Mouse (Mus musculus): ENCODE results near the gene Atl1. TPM values are rescaled to one million over a fixed set of nuclear protein-coding genes. Genes with fewer than 3 reads are reported as not detected.

The Atl1 gene
- polyA plus RNA-seq, 1 experiment from 2014 or later, result 7.5 TPM

DNA sequence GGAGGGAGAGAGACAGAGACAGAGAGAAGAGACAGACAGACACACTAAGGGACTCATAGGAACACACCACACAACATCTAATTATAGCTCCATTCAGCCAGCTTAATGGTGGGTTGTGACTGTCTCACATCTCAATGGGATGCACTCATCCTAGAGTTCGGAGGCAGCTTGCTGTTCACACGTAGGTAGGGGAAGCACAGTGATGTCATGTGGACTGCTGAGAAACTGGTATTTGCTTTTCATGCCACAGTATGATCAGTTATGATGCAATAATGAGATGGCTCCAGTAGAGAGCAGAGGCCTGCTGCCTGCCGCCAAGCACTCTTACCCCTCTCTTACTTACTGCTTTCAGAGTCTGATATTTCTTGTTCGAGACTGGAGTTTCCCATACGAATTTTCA is 53.4 kb downstream of the Atl1 start:
- ATAC-seq (ENCODE audit: extremely low read depth, insufficient number of reproducible peaks, low FRiP score, low TSS enrichment), result no peak
- no peak overlapping the region for H3K4me2 ChIP-seq
- H3K27me3 ChIP-seq (replicated peaks), result no peaks in the 10 kb centered on the region
- WGBS, result 91% methylated on average over 5 of the region's 5 CpGs
- H3K4me1 ChIP-seq, result peaks cover 12% of the 10 kb centered on the region; the same call in 1 of the 2 replicates
- no peak overlapping the region for H3K27ac ChIP-seq (replicated peaks)
- no peak overlapping the region for H3K4me3 ChIP-seq
- no peak overlapping the region for H3K9ac ChIP-seq
- H3K9me3 ChIP-seq, result no peaks in the 10 kb centered on the region
- no peaks in the 10 kb centered on the region; the same call in 1 of the 2 replicates for H3K36me3 ChIP-seq

- ATAC-seq (ENCODE audit: extremely low read depth, insufficient number of reproducible peaks, low FRiP score, low TSS enrichment), result no peak
- Histone ChIP-seq H3K27ac (replicated peaks) (no peak overlapping the region), H3K36me3 (peaks cover 3% of the 10 kb centered on the region; the same call in 1 of the 2 replicates), H3K4me3 (no peak overlapping the region), H3K4me2 (no peak overlapping the region), H3K4me1 (peaks cover 4% of the 10 kb centered on the region; the same call in 1 of the 2 replicates), H3K9me3 (no peaks in the 10 kb centered on the region), H3K27me3 (replicated peaks) (no peaks in the 10 kb centered on the region), H3K9ac (0 out of 2 replicates have a peak overlapping the region, but pooled peaks have one; percentile 8)
- WGBS, result 53% methylated on average over 3 of the region's 3 CpGs
Measured at GRCm38 (mm10) chr12:69947502-69947901, 55.1 kb downstream of the Atl1 start.

DNA sequence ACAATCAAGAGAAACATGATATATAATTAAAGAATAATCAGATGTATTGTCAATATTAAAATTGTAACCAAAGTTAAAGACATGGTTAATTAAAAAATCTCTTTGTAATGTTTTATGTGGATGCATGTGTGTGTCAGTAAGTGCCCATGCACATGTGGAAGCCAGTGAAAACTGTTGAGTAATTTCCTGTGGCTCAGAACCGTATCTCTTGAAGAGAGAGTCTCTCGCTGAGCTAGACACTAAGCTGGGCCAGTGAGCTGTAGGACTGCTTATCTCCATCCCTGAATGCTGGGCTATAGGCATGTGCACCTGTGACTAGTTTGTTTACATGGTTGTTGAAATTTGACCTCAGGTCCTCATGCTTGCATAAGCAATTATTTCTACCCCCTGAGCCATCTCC is 65.0 kb downstream of the Atl1 start:
- Histone ChIP-seq H3K27ac (replicated peaks) (no peak overlapping the region), H3K27me3 (replicated peaks) (no peaks in the 10 kb centered on the region), H3K4me3 (no peak overlapping the region), H3K36me3 (peaks cover 57% of the 10 kb centered on the region), H3K9ac (no peak overlapping the region), H3K4me1 (no peaks in the 10 kb centered on the region), H3K4me2 (no peak overlapping the region), H3K9me3 (no peaks in the 10 kb centered on the region)
- WGBS, result 81% methylated on average over 2 of the region's 2 CpGs
- ATAC-seq (ENCODE audit: extremely low read depth, insufficient number of reproducible peaks, low FRiP score, low TSS enrichment), result no peak

GRCm38 (mm10) chr12:69962468-69962867 is 70.1 kb downstream of the Atl1 start:
- WGBS, result 61% methylated on average over 4 of the region's 4 CpGs
- H3K36me3 ChIP-seq, result peaks cover 79% of the 10 kb centered on the region
- peaks cover 16% of the 10 kb centered on the region for H3K4me1 ChIP-seq
- H3K4me3 ChIP-seq, result no peak overlapping the region
- H3K27me3 ChIP-seq (replicated peaks), result no peaks in the 10 kb centered on the region
- no peak overlapping the region for H3K4me2 ChIP-seq
- H3K9me3 ChIP-seq, result no peaks in the 10 kb centered on the region
- no peak overlapping the region for H3K9ac ChIP-seq
- H3K27ac ChIP-seq (replicated peaks), result no peak overlapping the region
- ATAC-seq (ENCODE audit: extremely low read depth, insufficient number of reproducible peaks, low FRiP score, low TSS enrichment), result no peak

DNA sequence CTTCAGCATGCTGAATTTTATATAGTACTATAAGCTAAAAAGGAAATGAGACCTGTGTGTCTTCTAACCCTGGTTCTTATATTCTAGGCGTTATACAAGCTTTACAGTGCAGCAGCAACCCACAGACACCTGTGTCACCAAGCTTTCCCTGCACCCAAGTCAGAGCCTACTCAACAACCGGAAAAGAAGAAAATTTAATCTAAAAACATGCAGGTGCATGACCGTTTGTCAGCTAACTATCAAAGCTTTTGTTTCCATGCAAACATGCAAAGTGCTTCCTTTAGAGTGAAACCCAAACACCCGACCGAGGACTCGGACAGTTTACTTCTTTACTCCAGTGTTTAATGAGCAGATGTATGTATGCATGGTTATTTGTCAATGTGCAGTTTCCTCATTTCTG is 70.7 kb downstream of the Atl1 start:
- Histone ChIP-seq H3K9ac (no peak overlapping the region), H3K9me3 (no peaks in the 10 kb centered on the region), H3K4me2 (no peak overlapping the region), H3K4me3 (no peak overlapping the region), H3K36me3 (peaks cover 81% of the 10 kb centered on the region), H3K27ac (replicated peaks) (no peak overlapping the region), H3K4me1 (peaks cover 18% of the 10 kb centered on the region), H3K27me3 (replicated peaks) (no peaks in the 10 kb centered on the region)
- WGBS, result 90% methylated on average over 6 of the region's 6 CpGs
- no peak for ATAC-seq (ENCODE audit: extremely low read depth, insufficient number of reproducible peaks, low FRiP score, low TSS enrichment)

- ATAC-seq (ENCODE audit: extremely low read depth, insufficient number of reproducible peaks, low FRiP score, low TSS enrichment), result no peak
- Histone ChIP-seq H3K4me1 (peaks cover 27% of the 10 kb centered on the region), H3K9me3 (no peaks in the 10 kb centered on the region), H3K4me3 (no peak overlapping the region), H3K9ac (no peak overlapping the region), H3K36me3 (peaks cover 88% of the 10 kb centered on the region), H3K27ac (replicated peaks) (0 out of 2 replicates have a peak overlapping the region, but pooled peaks have one; percentile 4), H3K4me2 (no peak overlapping the region), H3K27me3 (replicated peaks) (no peaks in the 10 kb centered on the region)
- 75% methylated on average over 3 of the region's 3 CpGs for WGBS
Measured at GRCm38 (mm10) chr12:69965644-69966043, 73.2 kb downstream of the Atl1 start.

DNA sequence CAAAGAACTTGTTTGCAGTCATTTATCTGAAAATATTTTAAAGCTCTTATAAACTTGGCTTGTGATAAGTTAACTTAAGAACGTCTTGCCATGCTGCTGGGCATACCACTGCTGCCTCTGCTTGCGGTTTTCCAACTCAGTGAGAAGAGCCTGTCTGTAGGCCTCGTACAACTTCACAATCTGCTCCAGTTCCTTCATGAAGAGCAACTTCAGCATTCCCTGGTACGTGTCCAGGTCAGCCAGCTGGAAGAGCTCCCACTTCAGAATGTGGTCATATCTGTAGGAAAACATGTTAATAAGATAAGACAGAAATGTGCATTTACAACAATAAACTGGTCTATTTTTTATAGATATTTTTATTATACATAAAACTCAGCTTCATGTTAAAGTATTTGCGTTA is 73.7 kb downstream of the Atl1 start:
- Histone ChIP-seq H3K4me2 (no peak overlapping the region), H3K27ac (replicated peaks) (peak overlapping the region; percentile 68), H3K27me3 (replicated peaks) (no peaks in the 10 kb centered on the region), H3K36me3 (peaks cover 89% of the 10 kb centered on the region), H3K4me1 (peaks cover 28% of the 10 kb centered on the region), H3K4me3 (no peak overlapping the region), H3K9ac (no peak overlapping the region), H3K9me3 (no peaks in the 10 kb centered on the region)
- whole genome bisulfite sequencing, result 38% methylated on average over 5 of the region's 5 CpGs
- ATAC-seq (ENCODE audit: extremely low read depth, insufficient number of reproducible peaks, low FRiP score, low TSS enrichment), result no peak

DNA sequence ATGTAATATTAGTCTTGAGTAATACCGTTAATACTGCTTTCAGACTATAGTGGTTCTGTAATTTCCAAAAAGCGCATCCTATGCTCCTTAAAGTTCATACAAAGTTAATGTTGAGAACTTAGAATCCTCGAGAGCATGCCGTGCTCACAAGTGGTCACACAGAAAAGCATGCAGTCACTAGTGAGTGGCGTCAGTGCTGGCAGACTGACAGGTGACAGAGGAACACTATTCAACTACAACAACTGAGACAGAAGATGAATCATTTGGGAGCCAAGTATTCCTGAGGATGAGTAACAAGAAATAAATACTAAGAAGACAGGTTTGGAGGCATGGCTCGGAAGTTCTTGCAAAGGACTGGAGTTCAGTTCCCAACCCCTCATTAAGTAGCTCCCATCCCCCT is 74.7 kb downstream of the Atl1 start:
- H3K4me1 ChIP-seq, result peaks cover 28% of the 10 kb centered on the region
- 79% methylated on average over 6 of the region's 6 CpGs for WGBS
- no peaks in the 10 kb centered on the region for H3K9me3 ChIP-seq
- H3K36me3 ChIP-seq, result peaks cover 89% of the 10 kb centered on the region
- H3K27ac ChIP-seq (replicated peaks), result no peak overlapping the region
- no peak for ATAC-seq (ENCODE audit: extremely low read depth, insufficient number of reproducible peaks, low FRiP score, low TSS enrichment)
- no peak overlapping the region for H3K4me2 ChIP-seq
- H3K4me3 ChIP-seq, result no peak overlapping the region
- H3K9ac ChIP-seq, result no peak overlapping the region
- no peaks in the 10 kb centered on the region for H3K27me3 ChIP-seq (replicated peaks)

DNA sequence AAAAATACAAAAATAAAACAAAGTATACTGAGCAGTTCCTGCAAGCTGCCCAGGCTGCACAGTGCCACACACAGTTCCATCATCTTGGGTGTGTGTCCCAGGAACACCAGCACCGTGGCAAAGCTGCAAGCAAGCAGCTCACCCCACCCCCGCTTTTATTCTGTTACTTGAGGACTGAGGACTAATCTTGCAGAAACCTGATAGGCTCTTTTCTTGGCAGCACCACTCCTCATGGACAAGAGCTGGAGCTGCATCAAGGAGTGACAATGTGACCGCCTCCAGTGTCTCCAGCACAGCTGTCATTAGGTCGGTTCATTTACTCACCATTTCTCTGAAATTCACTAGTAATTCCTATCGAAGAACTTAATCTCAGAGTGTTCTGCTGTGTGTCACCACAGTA is 75.7 kb downstream of the Atl1 start:
- H3K27me3 ChIP-seq (replicated peaks), result no peaks in the 10 kb centered on the region
- H3K4me3 ChIP-seq, result no peak overlapping the region
- no peak overlapping the region for H3K27ac ChIP-seq (replicated peaks)
- 54% methylated on average over 5 of the region's 5 CpGs for WGBS
- no peaks in the 10 kb centered on the region for H3K9me3 ChIP-seq
- no peak for ATAC-seq (ENCODE audit: extremely low read depth, insufficient number of reproducible peaks, low FRiP score, low TSS enrichment)
- H3K9ac ChIP-seq, result no peak overlapping the region
- H3K4me2 ChIP-seq, result no peak overlapping the region
- peaks cover 28% of the 10 kb centered on the region for H3K4me1 ChIP-seq
- peaks cover 89% of the 10 kb centered on the region for H3K36me3 ChIP-seq

GRCm38 (mm10) chr12:69973666-69974065 is 81.3 kb downstream of the Atl1 start:
- Histone ChIP-seq H3K4me2 (no peak overlapping the region), H3K4me1 (peaks cover 33% of the 10 kb centered on the region), H3K9ac (no peak overlapping the region), H3K27me3 (replicated peaks) (no peaks in the 10 kb centered on the region), H3K4me3 (no peak overlapping the region), H3K9me3 (no peaks in the 10 kb centered on the region), H3K36me3 (peaks cover 77% of the 10 kb centered on the region), H3K27ac (replicated peaks) (no peak overlapping the region)
- no peak for ATAC-seq (ENCODE audit: extremely low read depth, insufficient number of reproducible peaks, low FRiP score, low TSS enrichment)

- H3K9me3 ChIP-seq, result no peaks in the 10 kb centered on the region
- no peak overlapping the region for H3K27ac ChIP-seq (replicated peaks)
- ATAC-seq (ENCODE audit: extremely low read depth, insufficient number of reproducible peaks, low FRiP score, low TSS enrichment), result no peak
- peaks cover 38% of the 10 kb centered on the region for H3K4me1 ChIP-seq
- WGBS, result 83% methylated on average over 6 of the region's 6 CpGs
- no peak overlapping the region for H3K9ac ChIP-seq
- no peak overlapping the region for H3K4me3 ChIP-seq
- H3K27me3 ChIP-seq (replicated peaks), result no peaks in the 10 kb centered on the region
- H3K4me2 ChIP-seq, result no peak overlapping the region
- H3K36me3 ChIP-seq, result peaks cover 70% of the 10 kb centered on the region
Measured at GRCm38 (mm10) chr12:69976688-69977087, 84.3 kb downstream of the Atl1 start.

GRCm38 (mm10) chr12:69977376-69977998 is 85.1 kb downstream of the Atl1 start:
- Histone ChIP-seq H3K9me3 (no peaks in the 10 kb centered on the region), H3K27ac (replicated peaks) (no peak overlapping the region), H3K4me1 (peaks cover 46% of the 10 kb centered on the region), H3K4me2 (peak overlapping the region; percentile 2; the same call in 1 of the 2 replicates), H3K4me3 (no peak overlapping the region), H3K27me3 (replicated peaks) (no peaks in the 10 kb centered on the region), H3K9ac (no peak overlapping the region; the same call in 1 of the 2 replicates), H3K36me3 (peaks cover 70% of the 10 kb centered on the region)
- 73% methylated on average over 9 of the region's 9 CpGs for WGBS
- no peak for ATAC-seq (ENCODE audit: extremely low read depth, insufficient number of reproducible peaks, low FRiP score, low TSS enrichment)
